Mouse (Mus musculus): ENCODE measurements around the gene Ccn1. TPM values are rescaled to one million over a fixed set of nuclear protein-coding genes. Genes with fewer than 3 reads are reported as not detected.
A peak's percentile ranks its signal among the peaks of the same experiment; 100 is the strongest.

Ccn1 gene
- total and polyA plus RNA-seq, 3 experiments: 12.4 to 24.3 (median 13.5) TPM

GRCm38 (mm10) chr3:145619621-145620365 lies 30.0 kb downstream of the Ccn1 start:
- no peak for DNase-seq

- no peak for DNase-seq
Observed at GRCm38 (mm10) chr3:145618299-145618698, 31.5 kb downstream of the Ccn1 start.

GRCm38 (mm10) chr3:145614362-145615115 lies 35.2 kb downstream of the Ccn1 start:
- DNase-seq: peak; percentile 16

GRCm38 (mm10) chr3:145613234-145613633 lies 36.5 kb downstream of the Ccn1 start:
- no peak for DNase-seq

- DNase-seq: no peak
Observed at GRCm38 (mm10) chr3:145612662-145613061, 37.1 kb downstream of the Ccn1 start.

GRCm38 (mm10) chr3:145608320-145608719 lies 41.5 kb downstream of the Ccn1 start:
- no peak for DNase-seq

- DNase-seq: peak; percentile 29
Observed at GRCm38 (mm10) chr3:145605437-145606123, 44.2 kb downstream of the Ccn1 start.

GRCm38 (mm10) chr3:145602410-145603206 lies 47.2 kb downstream of the Ccn1 start:
- DNase-seq: peak; percentile 40

- DNase-seq: no peak
Observed at GRCm38 (mm10) chr3:145601345-145601744, 48.4 kb downstream of the Ccn1 start.

- no peak for DNase-seq
Observed at GRCm38 (mm10) chr3:145600801-145601200, 49.0 kb downstream of the Ccn1 start.

GRCm38 (mm10) chr3:145599059-145599458 lies 50.7 kb downstream of the Ccn1 start:
- DNase-seq: no peak

Other genes with a start within 250 kb of the Ccn1 start
- 10 to 100 TPM; 15.0 to 16.0 TPM for gene Znhit6, start 73.8 kb downstream of the Ccn1 start, total RNA-seq (2021)
- 0.39 and 0.58 TPM in 2 replicates for gene Znhit6, start 73.8 kb downstream of the Ccn1 start, polyA plus RNA-seq (2012; rRNA removed)
- gene Ddah1, start 108.7 kb upstream of the Ccn1 start, total RNA-seq (2021): 1 to 10 TPM; 1.8 to 3.6 TPM
- 1.1 and 1.5 TPM in 2 replicates for gene Ddah1, start 108.7 kb upstream of the Ccn1 start, polyA plus RNA-seq (2012; rRNA removed)

Data from adrenal gland, adult 2 months (tissue).